In the genomic region with DNA sequence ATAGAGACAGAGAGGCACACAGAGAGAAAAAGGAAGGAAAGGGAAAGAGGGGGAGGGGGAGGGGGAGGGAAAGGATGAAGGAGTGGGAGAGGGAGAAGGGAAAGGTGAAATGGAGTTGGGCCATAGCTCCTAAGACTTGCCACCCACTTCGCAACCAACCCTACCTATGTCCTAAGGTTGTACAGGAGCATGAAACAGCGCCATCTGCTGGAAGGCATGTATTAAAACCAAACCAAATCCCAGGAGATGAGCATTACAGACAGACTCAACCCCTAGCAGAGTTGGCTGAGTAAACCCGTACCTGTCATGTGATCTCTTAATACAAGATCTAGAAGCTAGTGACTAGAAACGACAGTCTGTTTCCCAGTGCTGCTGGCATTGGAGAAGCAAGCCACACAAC, we compare ENCODE assay signal across 8 mouse cellular contexts.
DNase-seq lines count a peak whose midpoint lies in the region; ATAC-seq and TF ChIP-seq lines count a peak whose summit lies in the region.

No protein-coding gene starts in this region.

- H3K27me3 ChIP-seq in heart, postnatal 0 days (ENCODE audit: control insufficient read depth, insufficient read depth, low read length), result no peaks in the 10 kb centered on the region
- no peaks in the 10 kb centered on the region for H3K27me3 ChIP-seq in heart, embryonic 10.5 days (ENCODE audit: insufficient read depth, poor library complexity, severe bottlenecking)
- no peaks in the 10 kb centered on the region for H3K27me3 ChIP-seq in forebrain, embryonic 10.5 days (ENCODE audit: poor library complexity, severe bottlenecking)

- H3K27ac ChIP-seq in heart, postnatal 0 days (ENCODE audit: low read depth), result no peak overlapping the region
- H3K27ac ChIP-seq in heart, embryonic 10.5 days, result no peak overlapping the region
- H3K27ac ChIP-seq in forebrain, embryonic 10.5 days, result no peak overlapping the region

- no peak for ATAC-seq in heart, postnatal 0 days (ENCODE audit: insufficient read depth, low read depth)

- H3K9ac ChIP-seq in heart, postnatal 0 days (replicated peaks; ENCODE audit: low read depth, low read length), result no peak overlapping the region

- no peak overlapping the region for H3K4me2 ChIP-seq in heart, postnatal 0 days (ENCODE audit: low read depth, low read length)

- DNase-seq in heart, postnatal 0 days (ENCODE audit: low spot score), result no peak
- DNase-seq in heart, embryonic 10.5 days (ENCODE audit: low spot score), result no peak
- DNase-seq in urinary bladder, postnatal 14 days (ENCODE audit: low spot score), result peak; percentile 18
- no peak for DNase-seq in urinary bladder, postnatal 10 days (ENCODE audit: low spot score)
- DNase-seq in cerebellum, postnatal 14 days, result peak; percentile 67 to 79
- DNase-seq in kidney, postnatal 25 days, result peak; percentile 41 to 42
- DNase-seq in retina, postnatal 1 day, result peak; percentile 62
- no peak for DNase-seq in forebrain, embryonic 10.5 days (ENCODE audit: extremely low spot score, low spot score)

- H3K4me3 ChIP-seq in heart, postnatal 0 days (ENCODE audit: low read depth, low read length), result no peak overlapping the region
- H3K4me3 ChIP-seq in heart, embryonic 10.5 days, result no peak overlapping the region
- H3K4me3 ChIP-seq in forebrain, embryonic 10.5 days, result no peak overlapping the region

- H3K9me3 ChIP-seq in heart, postnatal 0 days (replicated peaks; ENCODE audit: control insufficient read depth, low read length), result no peaks in the 10 kb centered on the region
- H3K9me3 ChIP-seq in heart, embryonic 10.5 days, result no peaks in the 10 kb centered on the region
- no peaks in the 10 kb centered on the region for H3K9me3 ChIP-seq in forebrain, embryonic 10.5 days

- H3K4me1 ChIP-seq in heart, postnatal 0 days (ENCODE audit: control insufficient read depth, insufficient read depth), result no peaks in the 10 kb centered on the region
- no peaks in the 10 kb centered on the region for H3K4me1 ChIP-seq in heart, embryonic 10.5 days
- H3K4me1 ChIP-seq in forebrain, embryonic 10.5 days, result no peaks in the 10 kb centered on the region

- TF ChIP-seq CTCF in heart, postnatal 0 days (IDR thresholded peaks at IDR 0.05; ENCODE audit: low read depth), result peak; percentile 41

- H3K36me3 ChIP-seq in heart, postnatal 0 days (replicated peaks; ENCODE audit: control insufficient read depth, insufficient read depth, low read length), result no peaks in the 10 kb centered on the region
- no peaks in the 10 kb centered on the region for H3K36me3 ChIP-seq in heart, embryonic 10.5 days
- H3K36me3 ChIP-seq in forebrain, embryonic 10.5 days (replicated peaks), result no peaks in the 10 kb centered on the region

- 18% methylated on average over 4 of the region's 4 CpGs for WGBS in heart, postnatal 0 days
- 31% methylated on average over 4 of the region's 4 CpGs for WGBS in heart, embryonic 10.5 days
- 39% methylated on average over 4 of the region's 4 CpGs for WGBS in forebrain, embryonic 10.5 days

- no peak for TF ChIP-seq EP300 in heart, postnatal 0 days (IDR thresholded peaks at IDR 0.05; ENCODE audit: low read depth)

Comparison
In these comparisons a context has a peak if more than half of its experiments do, and no peak if none do; other contexts are left out.
1. DNase-seq: peak in urinary bladder, postnatal 14 days (single experiment), cerebellum, postnatal 14 days (2 of 2), kidney, postnatal 25 days (2 of 2) and retina, postnatal 1 day (single experiment); none in heart, postnatal 0 days (single experiment), heart, embryonic 10.5 days (single experiment), urinary bladder, postnatal 10 days (single experiment) and forebrain, embryonic 10.5 days (single experiment).